Mouse (Mus musculus): ENCODE data around the gene Ptpre. TPM values are rescaled to one million over a fixed set of nuclear protein-coding genes. Genes with fewer than 3 reads are reported as not detected.

The Ptpre gene
- polyA plus RNA-seq, 1 experiment from 2014 or later, result 3.1 TPM

GRCm38 (mm10) chr7:135617776-135618175, 80.5 kb downstream of the Ptpre start:
- Histone ChIP-seq H3K27ac (replicated peaks in 1 of 2; ENCODE audit: control insufficient read depth in 1 of 2, insufficient read depth in 1 of 2, low read depth in 2 of 2, low read length in 2 of 2) (no peak overlapping the region), H3K4me1 (ENCODE audit: control insufficient read depth in 2 of 2, insufficient read depth in 2 of 2, low read length in 2 of 2) (peaks cover 0 to 3% of the 10 kb centered on the region in 2 experiments; a peak in 1 of 4 replicates), H3K9ac (ENCODE audit: low read length) (no peak overlapping the region), H3K4me3 (ENCODE audit: control insufficient read depth in 1 of 2, insufficient read depth in 1 of 2, low read depth in 1 of 2, low read length in 2 of 2) (no peak overlapping the region), H3K9me3 (ENCODE audit: control insufficient read depth, low read length) (no peaks in the 10 kb centered on the region), H3K4me2 (ENCODE audit: low read length) (no peak overlapping the region), H3K36me3 (ENCODE audit: control insufficient read depth, insufficient read depth, low read length) (no peaks in the 10 kb centered on the region), H3K27me3 (ENCODE audit: control insufficient read depth, insufficient read depth, low read length) (no peaks in the 10 kb centered on the region)
- no peak for ATAC-seq (ENCODE audit: insufficient number of reproducible peaks, insufficient read depth, low FRiP score, low read depth)
- WGBS, result 80% methylated on average over 11 of the region's 11 CpGs

GRCm38 (mm10) chr7:135621649-135622048, 84.4 kb downstream of the Ptpre start:
- ATAC-seq (ENCODE audit: insufficient number of reproducible peaks, insufficient read depth, low FRiP score, low read depth), result no peak
- Histone ChIP-seq H3K27ac (replicated peaks in 1 of 2; ENCODE audit: control insufficient read depth in 1 of 2, insufficient read depth in 1 of 2, low read depth in 2 of 2, low read length in 2 of 2) (no peak overlapping the region), H3K9me3 (ENCODE audit: control insufficient read depth, low read length) (peaks cover 3% of the 10 kb centered on the region; the same call in 1 of the 2 replicates), H3K4me3 (ENCODE audit: control insufficient read depth in 1 of 2, insufficient read depth in 1 of 2, low read depth in 1 of 2, low read length in 2 of 2) (no peak overlapping the region), H3K4me2 (ENCODE audit: low read length) (no peak overlapping the region), H3K4me1 (ENCODE audit: control insufficient read depth in 2 of 2, insufficient read depth in 2 of 2, low read length in 2 of 2) (peaks cover 0 to 3% of the 10 kb centered on the region in 2 experiments; a peak in 1 of 4 replicates), H3K36me3 (ENCODE audit: control insufficient read depth, insufficient read depth, low read length) (no peaks in the 10 kb centered on the region), H3K9ac (ENCODE audit: low read length) (no peak overlapping the region), H3K27me3 (ENCODE audit: control insufficient read depth, insufficient read depth, low read length) (no peaks in the 10 kb centered on the region)
- WGBS, result 41% methylated on average over 6 of the region's 6 CpGs

- peaks cover 0 to 3% of the 10 kb centered on the region in 2 experiments; a peak in 1 of 4 replicates for H3K4me1 ChIP-seq (ENCODE audit: control insufficient read depth in 2 of 2, insufficient read depth in 2 of 2, low read length in 2 of 2)
- H3K9me3 ChIP-seq (ENCODE audit: control insufficient read depth, low read length), result peaks cover 3% of the 10 kb centered on the region; the same call in 1 of the 2 replicates
- no peaks in the 10 kb centered on the region for H3K36me3 ChIP-seq (ENCODE audit: control insufficient read depth, insufficient read depth, low read length)
- H3K4me2 ChIP-seq (ENCODE audit: low read length), result no peak overlapping the region
- no peak for ATAC-seq (ENCODE audit: insufficient number of reproducible peaks, insufficient read depth, low FRiP score, low read depth)
- no peaks in the 10 kb centered on the region for H3K27me3 ChIP-seq (ENCODE audit: control insufficient read depth, insufficient read depth, low read length)
- H3K27ac ChIP-seq (replicated peaks in 1 of 2; ENCODE audit: control insufficient read depth in 1 of 2, insufficient read depth in 1 of 2, low read depth in 2 of 2, low read length in 2 of 2), result no peak overlapping the region
- no peak overlapping the region for H3K9ac ChIP-seq (ENCODE audit: low read length)
- no peak overlapping the region for H3K4me3 ChIP-seq (ENCODE audit: control insufficient read depth in 1 of 2, insufficient read depth in 1 of 2, low read depth in 1 of 2, low read length in 2 of 2)
Measured at GRCm38 (mm10) chr7:135622241-135622640, 85.0 kb downstream of the Ptpre start.

GRCm38 (mm10) chr7:135624854-135625253, 87.6 kb downstream of the Ptpre start:
- no peaks in the 10 kb centered on the region for H3K36me3 ChIP-seq (ENCODE audit: control insufficient read depth, insufficient read depth, low read length)
- peaks cover 3% of the 10 kb centered on the region; the same call in 1 of the 2 replicates for H3K9me3 ChIP-seq (ENCODE audit: control insufficient read depth, low read length)
- no peak for ATAC-seq (ENCODE audit: insufficient number of reproducible peaks, insufficient read depth, low FRiP score, low read depth)
- no peak overlapping the region for H3K27ac ChIP-seq (replicated peaks in 1 of 2; ENCODE audit: control insufficient read depth in 1 of 2, insufficient read depth in 1 of 2, low read depth in 2 of 2, low read length in 2 of 2)
- H3K9ac ChIP-seq (ENCODE audit: low read length), result no peak overlapping the region
- H3K4me1 ChIP-seq (ENCODE audit: control insufficient read depth in 2 of 2, insufficient read depth in 2 of 2, low read length in 2 of 2), result peaks cover 0 to 3% of the 10 kb centered on the region in 2 experiments; a peak in 1 of 4 replicates
- H3K4me2 ChIP-seq (ENCODE audit: low read length), result no peak overlapping the region
- H3K27me3 ChIP-seq (ENCODE audit: control insufficient read depth, insufficient read depth, low read length), result no peaks in the 10 kb centered on the region
- no peak overlapping the region for H3K4me3 ChIP-seq (ENCODE audit: control insufficient read depth in 1 of 2, insufficient read depth in 1 of 2, low read depth in 1 of 2, low read length in 2 of 2)
- 72% methylated on average over 3 of the region's 3 CpGs for WGBS

- ATAC-seq (ENCODE audit: insufficient number of reproducible peaks, insufficient read depth, low FRiP score, low read depth), result no peak
- 77% methylated on average over 7 of the region's 7 CpGs for WGBS
- no peaks in the 10 kb centered on the region for H3K36me3 ChIP-seq (ENCODE audit: control insufficient read depth, insufficient read depth, low read length)
- peaks cover 3% of the 10 kb centered on the region; the same call in 1 of the 2 replicates for H3K9me3 ChIP-seq (ENCODE audit: control insufficient read depth, low read length)
- H3K27ac ChIP-seq (replicated peaks in 1 of 2; ENCODE audit: control insufficient read depth in 1 of 2, insufficient read depth in 1 of 2, low read depth in 2 of 2, low read length in 2 of 2), result no peak overlapping the region
- no peak overlapping the region for H3K4me2 ChIP-seq (ENCODE audit: low read length)
- H3K27me3 ChIP-seq (ENCODE audit: control insufficient read depth, insufficient read depth, low read length), result no peaks in the 10 kb centered on the region
- no peak overlapping the region for H3K9ac ChIP-seq (ENCODE audit: low read length)
- H3K4me1 ChIP-seq (ENCODE audit: control insufficient read depth in 2 of 2, insufficient read depth in 2 of 2, low read length in 2 of 2), result no peaks in the 10 kb centered on the region
- H3K4me3 ChIP-seq (ENCODE audit: control insufficient read depth in 1 of 2, insufficient read depth in 1 of 2, low read depth in 1 of 2, low read length in 2 of 2), result no peak overlapping the region
Measured at GRCm38 (mm10) chr7:135628363-135628762, 91.1 kb downstream of the Ptpre start.

GRCm38 (mm10) chr7:135629019-135629418, 91.7 kb downstream of the Ptpre start:
- peaks cover 3% of the 10 kb centered on the region; the same call in 1 of the 2 replicates for H3K9me3 ChIP-seq (ENCODE audit: control insufficient read depth, low read length)
- no peaks in the 10 kb centered on the region for H3K4me1 ChIP-seq (ENCODE audit: control insufficient read depth in 2 of 2, insufficient read depth in 2 of 2, low read length in 2 of 2)
- no peaks in the 10 kb centered on the region for H3K27me3 ChIP-seq (ENCODE audit: control insufficient read depth, insufficient read depth, low read length)
- H3K36me3 ChIP-seq (ENCODE audit: control insufficient read depth, insufficient read depth, low read length), result no peaks in the 10 kb centered on the region
- no peak overlapping the region for H3K27ac ChIP-seq (replicated peaks in 1 of 2; ENCODE audit: control insufficient read depth in 1 of 2, insufficient read depth in 1 of 2, low read depth in 2 of 2, low read length in 2 of 2)
- no peak overlapping the region for H3K4me3 ChIP-seq (ENCODE audit: control insufficient read depth in 1 of 2, insufficient read depth in 1 of 2, low read depth in 1 of 2, low read length in 2 of 2)
- 74% methylated on average over 9 of the region's 9 CpGs for WGBS
- H3K4me2 ChIP-seq (ENCODE audit: low read length), result no peak overlapping the region
- ATAC-seq (ENCODE audit: insufficient number of reproducible peaks, insufficient read depth, low FRiP score, low read depth), result no peak
- no peak overlapping the region for H3K9ac ChIP-seq (ENCODE audit: low read length)

- Histone ChIP-seq H3K4me1 (ENCODE audit: control insufficient read depth in 2 of 2, insufficient read depth in 2 of 2, low read length in 2 of 2) (no peaks in the 10 kb centered on the region), H3K27me3 (ENCODE audit: control insufficient read depth, insufficient read depth, low read length) (peaks cover 5% of the 10 kb centered on the region; the same call in 1 of the 2 replicates), H3K9ac (ENCODE audit: low read length) (no peak overlapping the region), H3K36me3 (ENCODE audit: control insufficient read depth, insufficient read depth, low read length) (no peaks in the 10 kb centered on the region), H3K27ac (replicated peaks in 1 of 2; ENCODE audit: control insufficient read depth in 1 of 2, insufficient read depth in 1 of 2, low read depth in 2 of 2, low read length in 2 of 2) (no peak overlapping the region), H3K4me3 (ENCODE audit: control insufficient read depth in 1 of 2, insufficient read depth in 1 of 2, low read depth in 1 of 2, low read length in 2 of 2) (no peak overlapping the region), H3K4me2 (ENCODE audit: low read length) (no peak overlapping the region), H3K9me3 (ENCODE audit: control insufficient read depth, low read length) (no peaks in the 10 kb centered on the region)
- ATAC-seq (ENCODE audit: insufficient number of reproducible peaks, insufficient read depth, low FRiP score, low read depth), result no peak
- WGBS, result 55% methylated on average over 8 of the region's 8 CpGs
Measured at GRCm38 (mm10) chr7:135631776-135632552, 94.7 kb downstream of the Ptpre start.
